Mouse (Mus musculus) retina, adult 2 months (tissue): ENCODE results near the gene Evc.

Experiments used
- DNase-seq: peaks from one replicate; pipeline ENCODE4 v3.0.0-alpha.2; 2012; ENCODE audit warnings: low read depth, low spot score

Evc gene

GRCm38 (mm10) chr5:37241651-37242151 lies 95.0 kb downstream of the Evc start, which contains the start of gene Crmp1:
TSS of gene Crmp1 (plus strand) at chr5:37241940.
- peak; percentile 64 for DNase-seq

- no peak for DNase-seq
These were observed 95.5 kb downstream of the Evc start for GRCm38 (mm10) chr5:37241224-37241623.

- DNase-seq, result no peak
These were observed 96.1 kb downstream of the Evc start for GRCm38 (mm10) chr5:37240550-37240949.
